Mouse (Mus musculus) skeletal muscle tissue, adult 2 months (tissue): ENCODE measurements around the gene P4hb.

Source experiments
- DNase-seq: peaks from one replicate; pipeline ENCODE4 v3.0.0-alpha.2; 2012; ENCODE audit warnings: low read depth, low spot score

The P4hb gene

GRCm38 (mm10) chr11:120510375-120511030, 62.5 kb downstream of the P4hb start:
- no peak for DNase-seq
